Mouse (Mus musculus) layer of hippocampus, postnatal 25 days (tissue): Measurements from ENCODE around the gene Cyb561a3. TPM values are rescaled to one million over a fixed set of nuclear protein-coding genes. Genes with fewer than 3 reads are reported as not detected.
"Not testable (repeated sequence)": the region's sequence is repeated elsewhere in the genome, so short reads cannot be mapped to it uniquely, and the experiment has no call there.

Experiments
- DNase-seq, 2 experiments: peaks; one replicate each; pipeline ENCODE4 v3.0.0; 2022; ENCODE audit warnings: mixed read lengths in 2 of 2, low spot score in 1 of 2; ENCODE audit errors: extremely low spot score in 1 of 2
- total RNA-seq, 2 experiments: library from RNA; stranded (reverse); gene quantifications; 2 replicates each; pipeline ENCODE4 v1.2.3; 2021

Gene Cyb561a3
- 10 to 100 TPM; 10.9 to 13.1 TPM for total RNA-seq

DNA sequence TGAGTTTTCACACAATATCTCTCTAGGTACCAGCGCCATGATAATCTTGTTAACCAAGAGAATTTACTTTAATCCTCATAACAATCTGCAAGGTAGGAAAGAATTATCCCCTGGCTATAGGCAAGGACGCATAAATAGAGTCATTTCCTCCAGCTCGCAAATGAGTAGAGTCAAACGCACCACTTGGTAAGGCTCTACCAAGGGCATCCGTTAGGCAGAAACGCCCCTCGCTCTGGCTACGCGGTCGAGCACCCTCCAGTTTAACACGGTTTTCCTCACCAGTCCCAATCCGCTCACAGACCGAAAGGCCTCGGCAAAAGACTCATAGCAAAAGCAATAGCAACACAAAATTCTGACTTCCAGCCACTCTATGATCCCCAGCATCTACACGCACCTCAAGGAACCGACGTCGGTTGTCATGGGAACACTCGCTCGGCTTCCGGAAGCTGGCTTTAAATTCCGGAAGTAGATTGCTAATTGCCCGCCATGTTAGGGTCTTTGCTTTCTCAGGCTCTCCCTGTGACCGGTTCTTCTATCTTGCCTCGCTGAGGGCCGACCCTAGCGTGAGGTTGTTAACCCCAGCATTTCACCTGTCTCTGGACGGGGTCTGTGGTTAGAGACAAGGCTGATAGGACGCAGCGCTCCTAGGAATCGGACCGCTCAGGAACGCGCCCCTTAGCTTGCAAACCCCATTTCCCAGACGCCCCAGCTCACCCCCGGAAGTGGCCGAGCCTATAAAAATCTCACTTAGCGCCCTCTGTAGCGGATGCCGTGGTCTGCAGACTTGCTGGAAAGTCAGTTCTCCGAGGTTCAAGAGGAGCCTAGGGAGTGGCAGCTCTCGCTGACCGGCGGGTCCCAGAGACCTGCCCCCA lies at the start of gene Cyb561a3, which contains the start of gene Tmem138:
Cyb561a3 (plus strand) TSS at position 483 of the 872 bp plus-strand sequence.
Tmem138 (minus strand) TSS at position 673 of the 872 bp plus-strand sequence.
- peak; percentile 81 to 90 for DNase-seq

DNA sequence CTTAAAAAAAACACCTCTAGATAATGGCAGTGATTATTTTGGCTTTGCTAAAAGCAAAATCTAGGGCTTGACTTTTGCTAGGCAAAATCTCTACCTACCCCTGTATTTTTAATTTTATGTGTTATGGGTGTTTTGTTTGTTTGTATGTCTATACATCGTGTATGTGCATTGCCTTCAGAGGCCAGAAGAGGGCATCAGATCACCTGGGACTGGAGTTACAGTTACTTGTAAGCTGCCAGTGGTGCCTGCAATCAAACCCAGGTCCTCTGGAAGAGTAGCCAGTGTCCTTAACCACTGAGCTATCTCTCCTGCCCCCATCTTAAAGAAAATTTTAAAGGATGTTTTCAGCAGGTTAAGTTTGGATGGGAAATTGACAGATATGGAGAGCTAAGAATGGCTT lies 46.9 kb upstream of the Cyb561a3 start:
- no peak for DNase-seq

DNA sequence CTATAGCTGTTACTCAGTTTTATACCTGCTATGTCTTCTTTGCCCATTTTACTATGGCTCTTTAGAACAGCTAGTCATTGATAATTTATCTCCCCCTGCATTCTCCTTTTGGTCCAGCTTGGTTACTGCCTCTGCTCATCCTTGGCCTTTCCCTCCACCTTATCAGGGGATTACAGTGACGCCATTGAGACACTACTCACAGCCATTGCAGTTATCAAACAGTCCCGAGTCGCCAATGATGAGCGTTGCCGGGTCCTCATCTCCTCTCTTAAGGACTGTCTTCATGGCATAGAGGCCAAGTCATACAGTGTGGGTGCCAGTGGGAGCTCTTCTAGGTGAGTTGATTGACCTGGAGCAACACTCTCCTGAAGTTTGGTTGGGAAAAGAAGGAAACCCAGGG lies 37.5 kb upstream of the Cyb561a3 start:
- no peak for DNase-seq

DNA sequence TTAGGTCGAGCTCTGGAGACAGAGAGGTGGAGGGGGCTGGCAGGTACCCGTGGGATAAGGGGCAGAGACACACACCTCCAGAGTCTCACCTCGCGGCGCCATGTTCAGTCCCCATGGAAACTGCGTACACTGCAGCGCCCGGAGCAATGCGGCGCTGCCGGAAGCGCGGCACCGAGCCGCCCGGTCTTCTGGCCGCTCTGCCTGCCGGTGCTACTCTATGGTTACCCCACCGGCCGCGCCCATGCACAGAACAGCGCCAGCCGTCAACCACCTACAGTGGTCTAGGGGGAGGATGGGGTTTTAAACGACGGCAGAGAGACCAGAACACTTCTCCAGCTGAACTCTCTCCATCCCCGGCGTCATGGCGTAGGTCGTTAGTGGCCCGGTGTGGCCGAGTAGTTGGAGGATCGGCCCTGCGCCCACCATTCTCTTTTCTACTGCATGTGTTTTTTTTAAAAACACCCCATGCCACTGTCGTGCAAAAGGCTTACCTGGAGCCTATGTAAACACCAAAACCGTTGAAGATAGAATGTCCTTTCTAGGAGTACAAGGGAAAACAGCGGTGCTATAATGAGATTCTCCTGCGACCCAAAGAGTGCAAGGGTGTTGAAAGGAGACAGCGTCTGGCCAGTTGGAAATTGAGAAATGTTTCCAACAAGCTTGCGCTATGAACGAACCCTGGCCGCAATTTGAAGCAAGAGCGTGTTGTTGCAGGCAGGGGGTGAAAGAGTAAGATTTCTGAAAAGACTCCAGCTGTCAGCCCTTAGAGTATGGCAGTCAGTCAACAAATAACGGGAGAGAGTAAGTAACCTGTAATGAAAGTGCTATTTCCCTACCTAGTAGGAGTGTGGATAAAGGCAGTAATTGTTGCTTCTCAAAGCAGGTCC lies 21.1 kb upstream of the Cyb561a3 start, which contains the start of gene Tmem216:
Tmem216 (minus strand) TSS at position 615 of the 887 bp plus-strand sequence.
- peak; percentile 72 to 78 for DNase-seq

DNA sequence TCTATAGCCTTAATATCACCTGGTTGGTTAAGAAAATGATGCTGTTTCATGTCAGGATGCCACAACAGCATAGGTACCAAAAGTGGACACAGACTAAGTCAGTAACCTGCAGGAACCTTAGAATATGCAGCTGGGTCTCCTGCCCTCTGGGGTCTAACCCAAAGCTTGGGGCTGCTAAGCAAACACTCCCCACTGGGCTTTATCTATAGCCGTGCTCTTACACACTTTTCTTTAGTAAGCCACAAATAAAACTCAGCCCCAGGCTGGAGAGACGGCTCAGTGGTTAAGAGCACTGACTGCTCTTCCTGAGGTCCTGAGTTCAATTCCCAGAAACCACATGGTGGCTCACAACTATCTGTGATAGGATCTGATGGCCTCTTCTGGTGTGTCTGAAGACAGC lies 20.0 kb upstream of the Cyb561a3 start:
- no peak for DNase-seq

DNA sequence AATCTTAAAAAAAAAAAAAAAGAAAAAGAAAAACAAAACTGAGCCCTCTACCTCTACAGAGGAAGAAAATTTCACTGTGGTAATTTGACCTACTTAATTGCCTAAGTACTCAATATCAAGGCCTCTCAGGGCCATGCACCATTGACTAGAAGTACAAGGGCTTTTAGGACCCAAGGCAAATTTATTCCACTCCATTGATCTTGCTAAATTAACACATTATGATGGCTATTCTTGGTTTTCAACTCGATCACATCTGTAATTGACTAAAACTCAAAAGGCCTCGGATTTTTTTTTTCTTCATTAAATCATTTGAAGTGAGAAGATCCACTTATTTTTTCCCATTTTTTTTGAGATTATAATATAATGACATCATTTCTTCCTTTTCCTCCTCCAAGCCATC lies 19.5 kb upstream of the Cyb561a3 start:
- no peak for DNase-seq

DNA sequence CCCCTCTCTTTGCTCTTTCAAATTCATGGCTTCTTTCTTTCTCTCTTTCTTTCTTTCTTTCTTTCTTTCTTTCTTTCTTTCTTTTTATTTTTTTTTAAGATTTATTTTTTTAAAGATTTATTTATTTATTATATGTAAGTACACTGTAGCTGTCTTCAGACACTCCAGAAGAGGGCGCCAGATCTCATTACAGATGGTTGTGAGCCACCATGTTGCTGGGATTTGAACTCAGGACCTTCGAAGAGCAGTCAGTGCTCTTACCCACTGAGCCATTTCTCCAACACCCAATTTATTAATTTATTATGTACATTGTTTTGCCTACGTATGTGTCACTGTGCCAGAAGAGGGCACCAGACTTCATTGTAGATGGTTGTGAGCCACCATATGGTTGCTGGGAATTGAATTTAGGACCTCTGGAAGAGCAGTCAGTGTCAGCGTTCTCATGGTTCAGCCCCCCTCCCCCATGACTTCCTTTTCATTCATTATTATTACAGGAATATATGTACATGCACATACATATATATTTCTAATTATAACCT lies 19.1 kb upstream of the Cyb561a3 start:
- not testable (repeated sequence) for DNase-seq

DNA sequence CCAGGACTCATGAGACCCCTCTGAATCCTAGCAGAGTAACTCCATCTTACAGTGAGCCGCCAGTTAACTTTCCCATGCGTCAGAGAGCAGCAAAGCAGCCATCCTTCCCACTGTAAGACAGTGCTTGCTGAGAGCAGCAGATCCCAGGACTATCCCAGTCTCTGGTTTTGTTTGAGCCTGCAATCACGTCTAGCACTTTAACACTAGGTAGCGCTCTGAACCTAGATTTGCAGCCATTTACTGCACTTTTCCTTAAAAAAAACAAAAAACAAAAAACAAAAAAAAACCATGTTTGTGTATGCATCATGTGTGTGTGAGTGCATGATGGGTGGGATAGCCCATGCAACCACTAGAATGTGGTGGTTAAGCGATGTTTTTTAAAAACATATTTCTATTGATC lies 16.9 kb upstream of the Cyb561a3 start:
- DNase-seq = no peak

DNA sequence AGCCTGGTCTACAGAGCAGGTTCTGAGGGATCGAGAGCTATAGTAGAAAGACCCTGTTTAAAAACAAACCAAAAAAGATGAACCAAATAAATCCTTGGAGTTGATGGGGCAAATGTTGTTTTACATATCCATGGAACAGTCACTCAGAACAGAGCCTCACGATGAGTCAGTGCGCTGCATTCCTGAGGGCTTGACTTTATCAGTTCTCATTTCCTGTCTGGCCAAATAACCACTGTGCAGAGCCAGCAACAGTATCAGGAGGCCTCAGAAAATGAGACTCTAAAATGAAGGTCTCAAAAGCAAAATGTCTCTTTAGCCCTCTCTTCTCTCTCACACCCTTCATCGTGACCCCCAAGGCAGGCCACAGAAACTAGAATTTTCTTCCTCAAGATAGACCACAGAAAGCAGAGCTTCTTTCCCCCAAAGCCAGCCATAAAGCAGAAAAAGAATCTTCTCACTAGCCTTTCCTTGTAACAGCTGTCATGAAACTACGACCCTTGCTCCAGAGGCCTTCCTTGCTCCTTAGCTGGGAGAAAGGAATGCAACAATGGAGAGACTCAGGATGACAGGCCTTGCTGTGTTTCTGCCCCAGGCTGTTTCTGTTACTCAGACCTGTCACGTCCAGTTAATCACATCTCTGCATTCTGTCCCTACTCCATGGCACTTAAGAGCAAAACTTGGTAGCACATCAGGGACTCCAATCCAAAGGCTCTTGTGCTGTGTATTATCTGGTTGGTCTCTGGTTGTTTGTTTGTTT lies 15.2 kb upstream of the Cyb561a3 start:
- DNase-seq = no peak

DNA sequence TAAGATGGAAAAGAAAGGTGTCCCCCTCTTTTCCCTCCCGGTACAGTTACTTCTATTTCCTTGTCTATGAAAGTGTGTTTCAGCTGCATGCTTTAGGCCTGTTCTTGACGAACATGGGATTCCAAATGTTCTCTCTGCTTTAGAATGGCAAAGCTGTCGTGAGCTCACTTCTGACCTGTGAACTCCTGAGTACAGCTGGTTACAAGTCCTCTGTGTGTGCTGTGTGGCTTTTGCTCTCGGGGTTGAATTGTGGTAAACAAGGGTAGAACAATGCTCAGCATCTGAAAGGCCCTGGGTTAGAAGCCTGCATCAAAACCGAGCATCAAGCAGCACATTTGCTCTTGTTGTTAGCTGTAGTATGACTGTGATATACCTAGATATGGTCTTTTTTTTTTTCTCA lies 14.6 kb upstream of the Cyb561a3 start:
- DNase-seq = no peak

DNA sequence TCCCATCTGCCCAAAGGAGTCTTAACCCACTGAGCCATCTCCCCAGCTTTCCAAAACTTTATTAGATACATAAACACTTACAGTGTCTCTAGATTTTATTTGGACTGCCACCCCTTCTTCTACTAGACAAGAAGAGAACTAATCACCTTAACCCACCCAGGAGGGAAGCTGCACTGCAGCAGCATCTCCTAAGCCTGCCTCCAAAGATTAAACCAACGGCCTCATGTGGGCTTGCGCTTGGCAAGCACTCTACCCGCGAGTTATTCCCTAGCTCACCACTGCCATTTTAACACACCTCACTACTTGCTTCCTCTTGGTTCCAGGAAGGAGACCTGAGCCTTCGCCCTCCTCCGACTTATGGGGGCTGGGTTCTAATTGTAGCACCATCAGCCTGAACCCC lies 12.7 kb upstream of the Cyb561a3 start:
- DNase-seq = no peak

DNA sequence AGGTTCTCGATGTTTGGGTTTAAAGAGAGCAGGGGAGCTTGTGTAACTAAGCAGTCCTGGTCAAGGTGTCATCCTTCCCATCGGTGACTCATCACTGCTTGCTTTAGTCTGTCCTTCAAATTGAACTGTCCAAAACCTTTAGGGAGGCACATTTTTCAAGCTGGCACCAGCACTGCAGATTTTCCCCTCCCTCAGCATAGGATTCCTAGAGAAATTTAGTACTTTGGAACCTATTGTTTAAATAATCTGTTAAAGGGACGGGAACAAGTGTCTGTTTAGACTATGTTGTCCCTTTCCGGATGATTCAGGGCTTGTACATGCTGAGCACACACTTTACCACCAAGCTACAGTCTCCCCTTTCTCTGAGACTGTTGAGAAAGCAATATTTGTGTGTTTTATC lies 11.8 kb upstream of the Cyb561a3 start:
- DNase-seq = no peak

DNA sequence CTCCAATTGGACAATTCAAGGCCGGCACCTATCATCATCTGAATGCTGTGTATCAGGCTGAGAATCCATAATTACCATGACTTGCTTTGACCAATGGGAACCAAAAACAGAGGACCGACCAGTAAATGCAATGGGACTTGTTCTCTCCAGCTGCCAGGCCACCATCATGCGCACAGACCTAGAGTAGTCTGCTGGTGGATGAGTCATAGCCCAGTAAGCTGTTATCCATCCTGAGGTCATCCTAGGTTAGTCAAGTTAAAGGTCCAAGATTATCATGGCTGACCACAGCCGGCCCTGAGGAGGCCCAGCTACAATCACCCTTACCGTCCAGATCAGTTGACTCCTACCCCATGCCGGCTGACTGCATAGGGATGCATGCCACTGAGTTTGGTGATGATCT lies 7.3 kb upstream of the Cyb561a3 start:
- DNase-seq = no peak

DNA sequence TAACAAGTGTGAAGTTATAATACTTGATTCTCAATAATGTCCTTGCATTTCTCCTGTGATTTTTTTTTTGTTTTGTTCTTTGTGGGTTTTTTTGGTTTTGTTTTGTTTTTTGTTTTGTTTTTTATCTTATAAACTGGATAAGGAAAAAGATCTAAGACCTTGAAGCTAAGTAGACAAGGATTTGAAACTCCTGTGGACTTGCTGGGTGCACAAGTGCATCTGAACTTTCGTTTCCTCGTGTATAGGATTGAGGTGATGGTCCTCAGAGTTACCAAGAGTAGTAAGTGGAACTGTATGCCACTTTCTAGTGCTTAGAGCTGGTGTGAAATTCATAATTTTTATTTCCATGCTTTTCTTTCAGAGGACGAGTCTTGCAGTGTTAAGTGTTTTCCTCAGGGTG lies 3.1 kb downstream of the Cyb561a3 start:
- no peak for DNase-seq

DNA sequence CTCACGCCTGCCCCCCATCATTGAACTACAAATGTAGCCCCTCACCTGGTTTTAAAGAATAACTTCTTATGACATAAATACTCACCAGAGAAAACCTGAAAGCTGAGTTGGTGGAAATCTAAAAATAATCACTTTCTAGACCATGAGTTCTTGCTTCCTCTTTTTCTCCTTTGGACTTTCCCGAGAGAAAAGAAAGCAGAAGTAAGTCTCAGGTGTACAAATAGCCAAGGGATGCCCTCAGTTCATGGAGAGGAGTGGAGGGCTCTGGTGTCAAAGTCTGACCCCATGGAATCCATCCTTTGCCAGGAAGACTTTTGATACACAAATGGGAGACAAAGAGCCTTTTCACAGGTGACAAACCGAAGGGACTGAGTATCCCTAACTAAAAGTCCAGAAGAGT lies 3.8 kb downstream of the Cyb561a3 start:
- no peak for DNase-seq

DNA sequence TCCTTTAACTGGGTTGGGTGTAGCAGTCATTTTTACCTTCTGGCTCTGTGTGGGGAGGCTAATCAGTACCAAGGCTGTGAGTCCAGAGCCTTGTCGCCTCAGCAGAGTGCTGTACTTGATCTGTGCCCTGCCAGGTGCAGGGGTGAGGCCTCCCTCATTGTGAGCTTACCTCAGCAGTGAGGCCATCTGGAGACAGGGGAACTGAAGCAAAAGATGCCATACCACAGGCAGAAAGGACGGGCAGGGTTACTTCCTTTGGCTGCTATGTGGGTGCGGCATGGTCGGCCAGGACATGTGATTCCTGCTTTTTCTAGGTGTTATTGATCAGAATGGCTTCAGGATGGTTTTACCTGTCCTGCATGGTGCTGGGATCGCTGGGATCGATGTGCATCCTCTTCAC lies 5.0 kb downstream of the Cyb561a3 start:
- no peak for DNase-seq

DNA sequence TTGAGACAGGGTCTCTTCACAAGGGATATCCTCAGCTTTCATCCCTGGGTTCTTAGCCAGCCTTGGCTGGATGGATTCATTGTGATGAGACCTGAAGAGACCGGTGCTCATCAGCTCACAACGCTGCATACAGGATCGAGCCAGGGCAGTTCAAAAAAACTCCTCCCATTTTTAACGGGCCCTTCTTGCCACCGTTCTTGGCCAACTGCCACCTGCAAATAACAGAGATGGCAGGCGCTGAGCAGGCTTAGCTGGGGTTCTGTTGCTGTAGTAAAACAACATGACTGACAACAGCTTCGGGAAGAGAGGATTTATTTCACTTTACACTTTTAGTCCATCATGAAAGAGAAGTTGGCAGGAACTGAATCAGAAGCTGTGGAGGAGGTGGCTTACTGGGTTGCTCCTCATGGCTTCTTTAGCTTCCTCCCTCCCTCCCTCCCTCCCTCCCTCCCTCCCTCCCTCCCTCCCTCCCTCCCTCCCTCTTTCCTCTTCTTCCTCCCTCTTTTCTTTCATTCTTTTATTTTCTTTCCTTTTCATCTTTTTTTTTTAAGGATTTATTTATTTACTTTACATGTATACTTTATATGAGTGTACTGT lies 6.7 kb downstream of the Cyb561a3 start:
- DNase-seq = no peak

DNA sequence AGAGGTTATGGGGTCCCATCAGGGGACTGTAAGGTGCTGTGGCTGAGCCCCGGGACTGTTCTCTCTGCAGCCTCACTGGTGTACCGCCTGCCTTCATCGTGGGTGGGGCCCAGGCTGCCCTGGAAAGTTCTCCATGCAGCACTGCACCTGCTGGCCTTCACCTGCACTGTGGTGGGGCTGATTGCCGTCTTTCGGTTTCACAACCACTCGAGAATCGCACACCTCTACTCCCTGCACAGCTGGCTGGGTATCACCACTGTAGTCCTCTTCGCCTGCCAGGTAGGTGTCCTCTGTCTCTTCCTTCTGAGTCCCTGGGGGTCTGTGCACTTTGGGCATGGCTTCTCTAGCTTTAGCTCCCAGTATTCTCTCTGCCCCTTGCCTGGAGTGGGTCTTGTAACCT lies 8.1 kb downstream of the Cyb561a3 start:
- no peak for DNase-seq

DNA sequence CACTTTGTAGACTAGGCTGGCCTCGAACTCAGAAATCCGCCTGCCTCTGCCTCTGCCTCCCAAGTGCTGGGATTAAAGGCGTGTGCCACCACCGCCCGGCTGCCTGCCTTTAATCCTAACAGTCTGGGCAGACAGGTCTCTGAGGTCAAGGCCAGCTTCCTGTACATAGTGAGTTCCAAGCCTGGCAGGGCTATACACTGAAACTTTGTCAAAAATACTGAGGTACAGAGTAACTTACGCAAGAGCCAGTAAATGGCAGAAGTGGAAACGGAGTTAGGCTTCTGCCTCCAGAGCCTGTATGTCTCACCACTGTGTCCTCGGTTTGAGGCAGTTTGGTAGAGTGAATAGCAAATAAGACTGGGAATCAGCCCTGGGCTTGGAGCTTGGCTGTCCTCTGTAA lies 10.3 kb downstream of the Cyb561a3 start:
- no peak for DNase-seq
